Mouse (Mus musculus) gonadal fat pad, adult 2 months (tissue): Measurements from ENCODE around the gene Mkln1. TPM values are rescaled to one million over a fixed set of nuclear protein-coding genes. Genes with fewer than 3 reads are reported as not detected.

Experiments used
- DNase-seq: peaks from one replicate; pipeline ENCODE4 v3.0.0-alpha.2; 2012; ENCODE audit warnings: low read depth
- polyA plus RNA-seq: library from polyadenylated mRNA; depleted of rRNA; stranded (reverse); fragments of >200 nt; gene quantifications from 2 replicates; pipeline ENCODE4 v1.2.3, GENCODE M21; 2012

The Mkln1 gene
- polyA plus RNA-seq, 1 experiment, result 35.8 TPM

- no peak for DNase-seq
Measured at GRCm38 (mm10) chr6:31397775-31398430, 632 bp upstream of the Mkln1 start.

DNA sequence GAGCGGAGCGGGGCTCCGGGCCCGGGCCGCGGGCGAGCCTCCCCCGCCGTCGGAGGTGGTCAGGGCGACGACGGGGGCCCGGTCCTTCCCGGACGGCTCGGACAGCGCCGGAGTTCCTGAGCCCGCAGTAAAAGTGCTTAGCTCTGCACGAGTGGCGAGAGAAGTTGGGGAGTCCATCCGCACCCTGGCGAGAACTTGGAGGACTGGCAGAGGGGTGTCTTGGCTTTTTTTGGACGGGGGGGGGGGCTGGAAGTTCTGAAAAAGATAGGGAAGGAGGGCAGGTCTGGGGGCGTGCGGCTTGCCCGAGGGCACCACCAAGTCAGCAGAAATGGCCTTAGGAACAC lies 643 bp downstream of the Mkln1 start:
- DNase-seq, result no peak

DNA sequence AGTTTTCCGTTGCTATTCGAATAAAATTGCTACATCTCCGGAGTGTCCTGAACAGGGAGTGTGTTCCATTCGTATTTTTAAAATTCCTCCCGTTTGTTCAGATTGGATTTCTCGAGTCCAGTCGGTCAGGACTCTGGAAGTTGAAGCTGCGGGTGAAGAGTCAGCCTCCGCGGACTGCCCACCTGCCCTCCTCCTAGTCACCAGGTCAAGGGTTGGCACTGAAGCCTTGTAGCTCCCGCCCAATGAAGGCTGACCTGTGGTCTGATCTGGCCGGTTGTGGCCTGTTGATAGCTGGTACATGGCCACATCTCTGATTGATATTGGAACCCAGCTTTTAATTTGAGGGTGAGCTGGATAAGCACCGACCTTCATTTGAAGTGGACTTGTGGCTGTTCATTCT lies 1.0 kb downstream of the Mkln1 start:
- DNase-seq, result no peak

DNA sequence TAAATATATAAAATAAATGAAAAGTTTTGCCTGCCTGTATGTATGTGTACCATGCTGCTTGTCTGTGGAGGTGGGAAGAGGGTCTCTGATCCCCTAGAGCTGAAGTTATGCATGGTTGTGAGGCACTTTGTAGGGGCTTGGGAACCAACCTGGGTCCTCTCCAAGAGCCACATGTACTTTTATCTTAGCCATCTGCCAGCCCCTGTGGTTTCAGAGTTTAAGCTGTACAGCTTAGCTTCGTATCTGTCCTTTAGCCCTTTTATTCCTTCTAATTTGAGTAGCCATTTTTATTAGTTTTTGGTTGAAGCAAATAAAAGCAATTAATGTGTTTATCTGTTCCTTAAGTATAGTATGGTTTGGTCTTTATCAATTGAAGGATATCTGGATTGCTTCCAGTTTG lies 12.5 kb downstream of the Mkln1 start:
- DNase-seq, result no peak

DNA sequence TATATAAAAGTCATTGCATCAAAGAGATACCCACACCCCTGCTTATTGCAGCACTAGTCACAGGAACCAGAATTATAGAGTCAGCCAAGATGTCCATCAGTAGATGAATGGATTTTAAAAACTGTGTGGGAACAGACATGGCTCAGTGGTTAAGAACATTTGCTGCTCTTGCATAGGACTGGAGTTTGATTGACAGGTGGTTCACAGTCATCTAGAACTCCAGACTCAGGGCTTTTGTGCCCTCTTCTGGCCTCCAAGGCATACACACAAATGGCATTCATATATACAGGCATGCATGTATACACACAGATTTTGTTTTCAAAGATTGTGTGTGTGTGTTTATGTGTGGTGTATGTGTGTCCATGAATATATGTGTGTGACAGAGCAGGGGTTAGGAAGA lies 14.0 kb downstream of the Mkln1 start:
- no peak for DNase-seq

GRCm38 (mm10) chr6:31413556-31413955 lies 15.0 kb downstream of the Mkln1 start:
- DNase-seq, result no peak

- no peak for DNase-seq
Measured at GRCm38 (mm10) chr6:31414303-31414702, 15.8 kb downstream of the Mkln1 start.

DNA sequence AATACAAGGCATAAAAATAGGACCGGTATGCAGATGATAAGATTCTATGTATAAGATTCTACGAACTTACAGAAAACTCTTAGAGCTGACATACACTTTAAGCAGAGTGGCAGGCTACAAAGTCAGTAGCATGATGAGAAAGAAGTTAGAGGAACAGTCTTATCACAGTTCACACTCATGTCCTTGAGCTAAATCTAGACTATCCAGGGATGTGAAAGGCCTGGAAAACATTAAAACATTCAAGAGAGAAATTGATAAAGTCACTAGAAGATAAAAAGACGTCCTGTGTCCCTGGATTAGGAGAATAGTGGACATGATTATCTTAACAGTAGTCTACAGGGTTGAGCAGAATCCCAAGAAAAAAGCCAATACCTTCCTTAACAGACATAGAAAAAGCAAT lies 26.9 kb downstream of the Mkln1 start:
- no peak for DNase-seq

- no peak for DNase-seq
Measured at GRCm38 (mm10) chr6:31437264-31437663, 38.7 kb downstream of the Mkln1 start.

- DNase-seq, result no peak
Measured at GRCm38 (mm10) chr6:31445258-31445657, 46.7 kb downstream of the Mkln1 start.

DNA sequence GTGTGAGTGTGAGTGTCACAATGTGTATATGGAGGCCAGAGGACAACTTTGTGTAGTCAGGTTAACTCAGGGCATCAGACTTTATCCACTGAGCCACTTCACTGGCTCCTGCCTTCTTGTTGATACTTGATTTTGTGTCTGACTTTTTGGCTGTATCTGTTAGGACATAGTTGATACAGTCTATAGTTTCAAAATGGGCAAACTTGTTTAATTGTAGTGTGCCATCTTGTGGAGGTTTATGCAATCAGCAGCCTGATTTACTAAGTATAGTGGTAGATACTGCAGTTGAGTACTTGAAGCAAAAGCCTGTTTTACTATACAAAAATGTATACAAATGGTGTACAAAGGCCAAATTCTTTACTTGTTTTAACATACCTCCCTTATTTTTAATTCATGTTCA lies 55.2 kb downstream of the Mkln1 start:
- no peak for DNase-seq

DNA sequence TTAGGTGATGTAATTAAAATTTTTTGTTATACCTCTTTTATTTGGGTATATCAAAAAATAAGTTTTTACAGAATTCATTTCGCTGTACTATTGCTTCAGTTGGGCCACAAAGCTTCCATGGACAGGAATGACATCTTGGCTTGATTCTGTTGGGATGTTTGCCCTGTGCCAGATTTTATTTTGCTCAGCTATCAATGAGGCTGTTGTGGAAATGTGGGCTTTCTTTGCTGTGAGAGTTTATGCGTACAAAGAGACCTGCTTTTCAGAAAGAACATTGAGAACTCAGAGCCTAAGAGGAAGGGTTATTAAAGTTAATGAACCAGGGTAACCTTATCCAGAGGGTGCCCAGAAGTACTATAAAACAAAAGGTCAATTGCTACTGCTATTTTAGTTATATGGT lies 56.8 kb downstream of the Mkln1 start:
- DNase-seq, result no peak

GRCm38 (mm10) chr6:31456988-31457387 lies 58.5 kb downstream of the Mkln1 start:
- peak; percentile 95 for DNase-seq

DNA sequence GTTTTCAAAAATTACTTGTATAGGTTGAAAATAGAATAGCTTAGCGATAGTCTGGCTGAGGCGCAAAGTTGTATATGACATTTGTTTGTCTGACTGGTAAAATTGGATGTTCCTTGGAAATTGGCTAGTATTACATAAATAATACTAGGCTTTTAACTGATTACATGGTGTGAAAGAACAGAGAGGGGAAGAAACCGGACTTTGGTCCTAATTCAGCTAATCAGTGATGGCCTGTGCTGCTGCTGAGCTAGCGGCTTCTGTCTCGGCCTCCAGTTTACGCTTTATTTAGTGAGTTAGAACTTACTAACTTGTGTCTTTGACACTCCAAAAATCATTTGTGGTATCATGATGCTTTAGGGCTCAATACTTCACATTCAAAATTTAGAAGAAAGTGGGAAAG lies 70.9 kb downstream of the Mkln1 start:
- DNase-seq, result no peak

- no peak for DNase-seq
Measured at GRCm38 (mm10) chr6:31478221-31478620, 79.7 kb downstream of the Mkln1 start.

DNA sequence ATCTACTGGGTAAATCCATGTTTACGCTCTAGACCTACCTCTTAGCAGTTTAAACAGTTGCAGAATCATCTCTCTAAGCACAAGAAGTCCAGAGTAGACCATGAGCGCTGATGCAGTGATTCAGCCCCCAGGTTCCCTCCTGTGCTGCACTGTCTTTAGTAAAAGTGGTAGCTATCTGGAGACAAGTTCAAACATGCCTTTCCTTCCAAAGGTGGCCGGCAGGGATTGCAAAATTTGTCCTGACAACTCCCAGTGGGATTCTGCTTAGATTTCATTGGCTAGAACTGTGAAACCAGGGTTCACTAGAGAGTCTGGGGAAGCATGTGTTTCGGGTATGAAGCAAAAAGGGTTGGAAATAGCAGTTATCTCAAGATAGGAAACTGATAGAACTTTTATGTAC lies 81.5 kb downstream of the Mkln1 start:
- DNase-seq, result no peak

- DNase-seq, result no peak
Measured at GRCm38 (mm10) chr6:31486601-31487000, 88.1 kb downstream of the Mkln1 start.

- no peak for DNase-seq
Measured at GRCm38 (mm10) chr6:31489950-31490349, 91.4 kb downstream of the Mkln1 start.

DNA sequence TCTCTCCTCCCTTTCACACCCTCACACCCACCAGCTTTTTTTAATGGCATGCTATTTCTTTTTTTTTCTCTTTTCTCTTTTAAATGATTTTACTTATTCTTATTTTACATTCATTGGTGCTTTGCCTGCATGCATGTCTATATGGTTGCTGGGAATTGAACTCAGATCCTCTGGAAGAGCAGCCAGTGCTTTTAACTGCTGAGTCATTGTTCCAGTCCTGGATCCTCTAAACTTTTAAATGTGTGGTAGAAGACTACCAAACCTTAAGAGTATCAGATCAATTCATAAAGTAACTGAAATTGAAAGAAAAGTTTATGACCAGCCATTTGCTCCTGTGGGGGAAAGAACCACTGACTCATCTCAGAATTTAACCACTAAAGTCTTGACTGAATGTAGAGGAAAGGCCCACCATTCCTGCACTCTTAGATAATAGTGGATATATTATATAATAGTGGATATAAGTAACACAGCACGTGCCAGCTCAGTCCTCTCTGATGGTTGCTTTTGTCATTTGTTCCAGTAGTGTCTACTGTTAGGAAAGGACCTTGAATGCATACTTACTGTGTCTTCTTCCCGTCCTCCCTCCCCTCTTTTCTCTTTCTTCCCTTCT lies 96.7 kb downstream of the Mkln1 start:
- DNase-seq, result no peak

GRCm38 (mm10) chr6:31496227-31496626 lies 97.7 kb downstream of the Mkln1 start:
- DNase-seq, result no peak

DNA sequence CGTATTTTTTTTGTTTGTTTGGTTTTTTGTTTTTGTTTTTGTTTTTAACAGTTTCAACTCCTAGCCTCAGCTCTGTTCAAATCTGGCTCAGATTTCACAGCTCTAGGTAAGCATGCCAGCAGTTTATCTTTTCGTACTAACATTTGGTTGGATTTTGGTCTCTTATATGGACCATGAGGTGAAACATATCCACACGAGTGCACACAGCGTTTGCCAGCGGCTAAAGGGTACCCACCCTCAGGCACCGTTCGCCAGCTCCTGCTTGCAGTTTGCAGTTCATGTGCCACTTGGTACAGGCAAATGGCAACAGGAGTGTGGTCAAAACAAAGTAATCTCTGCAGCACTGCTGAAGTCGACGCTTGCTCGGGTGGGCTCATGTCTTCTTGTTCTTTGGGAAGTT lies 101.3 kb downstream of the Mkln1 start:
- DNase-seq, result no peak

DNA sequence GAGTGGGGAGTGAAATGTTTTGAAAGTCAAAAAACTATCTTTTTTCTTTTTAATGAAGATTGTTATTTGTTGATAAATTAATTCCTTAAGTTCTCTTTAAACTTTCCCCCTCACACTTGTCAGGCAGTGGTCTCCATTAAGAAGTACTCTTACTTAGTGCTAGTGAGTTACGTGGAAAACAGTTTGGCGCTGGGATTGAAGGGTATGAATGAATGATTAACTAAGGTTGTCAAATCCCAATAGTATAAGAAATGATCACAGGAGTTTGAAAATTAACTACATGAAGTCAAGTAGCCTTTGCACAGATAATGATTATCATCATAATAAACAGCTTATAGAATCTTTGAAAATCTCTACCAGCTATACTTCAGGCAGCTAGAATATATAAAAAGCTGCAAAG lies 101.7 kb downstream of the Mkln1 start:
- no peak for DNase-seq

- DNase-seq, result no peak
Measured at GRCm38 (mm10) chr6:31500691-31501090, 102.2 kb downstream of the Mkln1 start.

GRCm38 (mm10) chr6:31502614-31503013 lies 104.1 kb downstream of the Mkln1 start:
- DNase-seq, result no peak
